8 mouse cellular contexts compared by ENCODE assay signal in genomic region chr2:12418121-12418520, GRCm38 (mm10). TPM values are rescaled to one million over a fixed set of nuclear protein-coding genes. Genes with fewer than 3 reads are reported as not detected.
DNase-seq lines count a peak whose midpoint lies in the region; ATAC-seq and TF ChIP-seq lines count a peak whose summit lies in the region.

No protein-coding gene starts in this region.

- TF ChIP-seq CTCF in ES-Bruce4 (IDR thresholded peaks at IDR 0.05; ENCODE audit: low read depth, low read length) = no peak

- peak overlapping the region; percentile 84; the same call in 1 of the 2 replicates for H3K27ac ChIP-seq in heart, embryonic 10.5 days
- H3K27ac ChIP-seq in ES-Bruce4 (ENCODE audit: insufficient read depth, low read length) = no peak overlapping the region
- no peak overlapping the region for H3K27ac ChIP-seq in forebrain, embryonic 12.5 days

- peak overlapping the region; percentile 89 for H3K4me3 ChIP-seq in heart, embryonic 10.5 days
- H3K4me3 ChIP-seq in ES-Bruce4 (ENCODE audit: low read depth, low read length) = peak overlapping the region; percentile 77; the same call in 1 of the 2 replicates
- H3K4me3 ChIP-seq in forebrain, embryonic 12.5 days (replicated peaks) = peak overlapping the region; percentile 75

- H3K27me3 ChIP-seq in heart, embryonic 10.5 days (ENCODE audit: insufficient read depth, poor library complexity, severe bottlenecking) = no peaks in the 10 kb centered on the region
- H3K27me3 ChIP-seq in ES-Bruce4 (ENCODE audit: control insufficient read depth, insufficient read depth, low read length, poor library complexity, severe bottlenecking) = no peaks in the 10 kb centered on the region
- no peaks in the 10 kb centered on the region for H3K27me3 ChIP-seq in forebrain, embryonic 12.5 days

- peak overlapping the region; percentile 76 for H3K4me2 ChIP-seq in forebrain, embryonic 12.5 days

- DNase-seq in heart, embryonic 10.5 days (ENCODE audit: low spot score) = no peak
- no peak for DNase-seq in heart, adult 9 months (ENCODE audit: low spot score in 2 of 2)
- peak; percentile 67 for DNase-seq in liver
- DNase-seq in naive thymus-derived CD4-positive, alpha-beta T cell, adult 2 months (ENCODE audit: low read depth) = peak; percentile 57
- DNase-seq in left cerebral cortex, adult 9 months (ENCODE audit: low spot score in 2 of 2) = no peak
- no peak for DNase-seq in urinary bladder, postnatal 25 days (ENCODE audit: low spot score)

- no peaks in the 10 kb centered on the region for H3K9me3 ChIP-seq in heart, embryonic 10.5 days
- no peaks in the 10 kb centered on the region for H3K9me3 ChIP-seq in ES-Bruce4 (replicated peaks; ENCODE audit: control insufficient read depth, insufficient read depth, low read length, poor library complexity, severe bottlenecking)
- H3K9me3 ChIP-seq in forebrain, embryonic 12.5 days = no peaks in the 10 kb centered on the region

- H3K36me3 ChIP-seq in heart, embryonic 10.5 days = no peaks in the 10 kb centered on the region
- H3K36me3 ChIP-seq in ES-Bruce4 (ENCODE audit: control insufficient read depth, insufficient read depth, low read length, poor library complexity, severe bottlenecking) = no peaks in the 10 kb centered on the region
- H3K36me3 ChIP-seq in forebrain, embryonic 12.5 days (replicated peaks) = no peaks in the 10 kb centered on the region

- no peak for ATAC-seq in forebrain, embryonic 12.5 days (ENCODE audit: low FRiP score)

- H3K4me1 ChIP-seq in heart, embryonic 10.5 days = peaks cover 13% of the 10 kb centered on the region
- H3K4me1 ChIP-seq in ES-Bruce4 (ENCODE audit: control insufficient read depth, insufficient read depth, low read length) = peaks cover 2% of the 10 kb centered on the region
- peaks cover 11% of the 10 kb centered on the region for H3K4me1 ChIP-seq in forebrain, embryonic 12.5 days

- 39% methylated on average over 8 of the region's 8 CpGs for WGBS in heart, embryonic 10.5 days
- WGBS in forebrain, embryonic 12.5 days = 52% methylated on average over 8 of the region's 8 CpGs

- H3K9ac ChIP-seq in ES-Bruce4 (ENCODE audit: low read depth, poor library complexity, severe bottlenecking) = peak overlapping the region; percentile 69
- peak overlapping the region; percentile 76; the same call in 1 of the 2 replicates for H3K9ac ChIP-seq in forebrain, embryonic 12.5 days

- no peak for TF ChIP-seq EP300 in ES-Bruce4 (IDR thresholded peaks at IDR 0.05; ENCODE audit: insufficient read depth, low read depth, low read length)

- no peak for TF ChIP-seq POLR2A in ES-Bruce4 (IDR thresholded peaks at IDR 0.05; ENCODE audit: insufficient read depth, low read length)

RNA-seq across cellular contexts. Expression of gene Mindy3, which starts 1.1 kb away (rescaled TPM):
- 31.0 and 32.4 TPM in 2 replicates for polyA plus RNA-seq in heart, embryonic 10.5 days (2016; fragmentation: Nextera tagmentation; extraction: Ambion mirVana)
- polyA plus RNA-seq in ES-Bruce4 (2011; ENCODE audit: insufficient read depth, insufficient read length, low read depth, missing spikeins) = 52.2 and 52.4 TPM in 2 replicates
- polyA plus RNA-seq in forebrain, embryonic 12.5 days (2016; fragmentation: Nextera tagmentation; extraction: Ambion mirVana) = 39.3 and 39.5 TPM in 2 replicates

Comparison
In these comparisons a context has a peak if more than half of its experiments do, and no peak if none do; other contexts are left out.
1. DNase-seq: peak in liver (single experiment) and naive thymus-derived CD4-positive, alpha-beta T cell, adult 2 months (single experiment); none in heart, embryonic 10.5 days (single experiment), heart, adult 9 months (0 of 2), left cerebral cortex, adult 9 months (0 of 2) and urinary bladder, postnatal 25 days (single experiment).
2. Peak in every context shown above with its lines, with median percentiles within 50 percentile points of each other: H3K4me3 ChIP-seq.